Mouse (Mus musculus): ENCODE measurements around the gene Prune1. TPM values are rescaled to one million over a fixed set of nuclear protein-coding genes. Genes with fewer than 3 reads are reported as not detected.
A peak's percentile ranks its signal among the peaks of the same experiment; 100 is the strongest.

Prune1 gene
- total and polyA plus RNA-seq, 3 experiments: 8.4 to 9.1 (median 8.5) TPM

- dilution Hi-C loops (cut with MboI; ENCODE audit: extremely low pct_ligation_motif_present, extremely low pct_unique_long_range_greater_than_20kb, low sequenced_read_pairs) (no loop called here), in situ Hi-C loops (cut with MboI; ENCODE audit: low pct_ligation_motif_present, low pct_unique_long_range_greater_than_20kb, low sequenced_read_pairs) (loop anchor here (5.0 kb wide), 1 partner anchor 32 kb away; no protein-coding TSS in a partner anchor)
Measured at GRCm38 (mm10) chr3:95319701-95320625, 38.1 kb upstream of the Prune1 start.

GRCm38 (mm10) chr3:95319110-95319509, 37.2 kb upstream of the Prune1 start:
- dilution Hi-C loops (cut with MboI; ENCODE audit: extremely low pct_ligation_motif_present, extremely low pct_unique_long_range_greater_than_20kb, low sequenced_read_pairs): no loop called here
- H3K4me3 ChIP-seq (replicated peaks in 1 of 3; ENCODE audit: low read depth in 2 of 3, low read length in 2 of 3, poor library complexity in 1 of 3): no peak overlapping the region

More at GRCm38 (mm10) chr3:95319701-95320625, 38.1 kb upstream of the Prune1 start:
- H3K27ac ChIP-seq (ENCODE audit: insufficient read depth, low read depth): no peak overlapping the region
- no peak overlapping the region for H3K4me3 ChIP-seq (replicated peaks in 1 of 3; ENCODE audit: low read depth in 2 of 3, low read length in 2 of 3, poor library complexity in 1 of 3)
- no peaks in the 10 kb centered on the region for H3K27me3 ChIP-seq (replicated peaks)
- TF ChIP-seq POLR2AphosphoS2 (IDR thresholded peaks at IDR 0.05; ENCODE audit: low read depth, low read length): peak; percentile 50; the same call in 1 of the 2 replicates
- no peak for TF ChIP-seq MAZ (IDR thresholded peaks at IDR 0.05; ENCODE audit: low read depth, low read length)
- no peak for TF ChIP-seq MAFK (IDR thresholded peaks at IDR 0.05; ENCODE audit: insufficient replicate concordance, low read length)
- TF ChIP-seq ZNF384 (IDR thresholded peaks at IDR 0.05; ENCODE audit: low read depth, low read length): no peak
- H3K36me3 ChIP-seq (replicated peaks in 1 of 2; ENCODE audit: control insufficient read depth in 1 of 2, insufficient read depth in 1 of 2, low read length in 1 of 2): peaks cover 54 to 73% of the 10 kb centered on the region in 2 experiments
- no peaks in the 10 kb centered on the region for H3K9me3 ChIP-seq (replicated peaks; ENCODE audit: low read length)
- H3K4me2 ChIP-seq (ENCODE audit: insufficient read depth, low read depth, poor library complexity, severe bottlenecking): no peak overlapping the region
- H3K79me2 ChIP-seq (replicated peaks; ENCODE audit: control insufficient read depth, extremely low read depth, insufficient read depth, poor library complexity, severe bottlenecking): peaks cover 42% of the 10 kb centered on the region
- H3K4me1 ChIP-seq (ENCODE audit: control insufficient read depth in 1 of 2, insufficient read depth in 2 of 2): peaks cover 17 to 35% of the 10 kb centered on the region in 2 experiments
- H3K9ac ChIP-seq (ENCODE audit: insufficient read depth, low read depth): no peak overlapping the region
- DNase-seq (ENCODE audit: extremely low read depth): no peak

More at GRCm38 (mm10) chr3:95319110-95319509, 37.2 kb upstream of the Prune1 start:
- Histone ChIP-seq H3K36me3 (replicated peaks in 1 of 2; ENCODE audit: control insufficient read depth in 1 of 2, insufficient read depth in 1 of 2, low read length in 1 of 2) (peaks cover 46 to 65% of the 10 kb centered on the region in 2 experiments), H3K9ac (ENCODE audit: insufficient read depth, low read depth) (no peak overlapping the region), H3K27me3 (replicated peaks) (no peaks in the 10 kb centered on the region), H3K27ac (ENCODE audit: insufficient read depth, low read depth) (0 out of 2 replicates have a peak overlapping the region, but pooled peaks have one; percentile 28), H3K4me1 (ENCODE audit: control insufficient read depth in 1 of 2, insufficient read depth in 2 of 2) (peaks cover 17 to 35% of the 10 kb centered on the region in 2 experiments), H3K4me2 (ENCODE audit: insufficient read depth, low read depth, poor library complexity, severe bottlenecking) (peak overlapping the region; percentile 31; the same call in 1 of the 2 replicates), H3K9me3 (replicated peaks; ENCODE audit: low read length) (no peaks in the 10 kb centered on the region), H3K79me2 (replicated peaks; ENCODE audit: control insufficient read depth, extremely low read depth, insufficient read depth, poor library complexity, severe bottlenecking) (peaks cover 46% of the 10 kb centered on the region)
- peak; percentile 27 for DNase-seq (ENCODE audit: extremely low read depth)
- in situ Hi-C loops (cut with MboI; ENCODE audit: low pct_ligation_motif_present, low pct_unique_long_range_greater_than_20kb, low sequenced_read_pairs): loop anchor here (5.0 kb wide), 1 partner anchor 33 kb away; no protein-coding TSS in a partner anchor
- TF ChIP-seq NELFE (IDR thresholded peaks at IDR 0.05; ENCODE audit: low read depth, low read length): no peak
- TF ChIP-seq CTCF (conservative IDR thresholded peaks at IDR 0.05 in 1 of 2, IDR thresholded peaks at IDR 0.05 in 1 of 2; ENCODE audit: low read depth in 2 of 2, low read length in 2 of 2): no peak
- no peak for TF ChIP-seq SMC3 (IDR thresholded peaks at IDR 0.05; ENCODE audit: low read depth, low read length)
- no peak for TF ChIP-seq MAZ (IDR thresholded peaks at IDR 0.05; ENCODE audit: low read depth, low read length)
- TF ChIP-seq JUN (IDR thresholded peaks at IDR 0.05; ENCODE audit: insufficient read depth, low read depth, low read length): no peak
- no peak for TF ChIP-seq E2F4 (IDR thresholded peaks at IDR 0.05; ENCODE audit: insufficient replicate concordance, low read depth, low read length)
- TF ChIP-seq ZC3H11A (IDR thresholded peaks at IDR 0.05; ENCODE audit: low read depth, low read length): no peak
- no peak for TF ChIP-seq MAX (IDR thresholded peaks at IDR 0.05; ENCODE audit: low read length)
- no peak for TF ChIP-seq POLR2AphosphoS2 (IDR thresholded peaks at IDR 0.05; ENCODE audit: low read depth, low read length)
- no peak for TF ChIP-seq PAX5 (IDR thresholded peaks at IDR 0.05; ENCODE audit: low read length)
- TF ChIP-seq HCFC1 (IDR thresholded peaks at IDR 0.05; ENCODE audit: low read depth, low read length): no peak
- TF ChIP-seq TCF12 (IDR thresholded peaks at IDR 0.05; ENCODE audit: low read depth, low read length): no peak
- no peak for TF ChIP-seq RCOR1 (conservative IDR thresholded peaks at IDR 0.05; ENCODE audit: low read depth, low read length)
- TF ChIP-seq JUND (conservative IDR thresholded peaks at IDR 0.05; ENCODE audit: low read depth, low read length): no peak
- TF ChIP-seq MEF2A (IDR thresholded peaks at IDR 0.05; ENCODE audit: borderline replicate concordance, low read depth, low read length): no peak
